Mouse (Mus musculus): ENCODE data around the gene Scai.
"Not testable (repeated sequence)": the region's sequence is repeated elsewhere in the genome, so short reads cannot be mapped to it uniquely, and the experiment has no call there.

The Scai gene

DNA sequence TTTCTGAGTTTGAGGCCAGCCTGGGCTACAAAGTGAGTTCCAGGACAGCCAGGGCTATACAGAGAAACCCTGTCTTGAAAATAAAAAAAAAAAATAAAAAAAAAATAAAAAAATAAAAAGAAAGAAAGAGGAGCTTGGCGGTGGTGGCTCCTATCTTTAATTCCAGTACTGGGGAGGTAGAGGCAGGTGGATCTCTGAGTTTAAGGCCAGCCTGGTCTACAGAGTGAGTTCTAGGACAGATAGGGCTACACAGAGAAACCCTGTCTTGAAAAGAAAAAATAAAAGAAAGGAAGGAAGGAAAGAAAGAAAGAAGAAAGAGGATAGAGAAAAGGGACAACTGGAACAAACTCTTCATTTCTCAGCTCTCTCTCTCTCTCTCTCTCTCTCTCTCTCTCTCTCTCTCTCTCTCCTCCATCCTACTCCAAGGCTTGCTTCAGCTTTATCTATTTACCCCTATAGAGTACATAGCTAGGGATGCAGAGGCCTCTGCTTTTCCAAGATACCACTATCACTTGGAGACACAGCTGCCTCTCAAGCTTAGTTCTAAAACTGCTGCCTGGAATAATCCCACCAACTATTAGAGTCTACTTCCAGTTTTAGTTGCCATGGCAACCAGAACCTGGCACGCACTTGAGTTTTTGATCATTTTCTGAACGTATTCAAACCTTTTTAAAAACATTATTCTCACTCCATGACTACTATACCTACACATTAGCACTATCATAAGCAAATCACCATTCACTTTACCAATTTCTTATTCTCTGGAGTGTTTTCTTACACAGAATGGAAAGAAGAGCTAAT lies 60.8 kb downstream of the Scai start:
- no peak for DNase-seq

DNA sequence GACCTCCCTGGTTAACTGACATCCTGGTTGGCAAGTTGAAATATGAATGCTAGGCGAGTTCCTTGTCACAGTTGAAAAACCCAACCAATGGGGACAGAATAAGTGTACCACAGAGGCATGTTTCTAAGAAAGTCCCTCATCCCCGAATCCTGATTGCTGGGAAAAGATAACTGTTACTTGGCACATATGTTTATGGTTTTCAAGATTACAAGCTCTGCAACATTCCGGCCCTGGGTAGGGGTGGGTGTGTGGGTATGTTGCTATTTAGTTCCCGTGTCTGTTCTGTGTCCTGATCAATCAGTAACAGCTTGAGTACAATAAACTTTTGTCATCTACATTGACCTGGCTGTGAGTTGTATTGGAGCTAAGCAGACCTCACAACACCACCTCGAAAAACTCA lies 66.4 kb downstream of the Scai start:
- DNase-seq: no peak

DNA sequence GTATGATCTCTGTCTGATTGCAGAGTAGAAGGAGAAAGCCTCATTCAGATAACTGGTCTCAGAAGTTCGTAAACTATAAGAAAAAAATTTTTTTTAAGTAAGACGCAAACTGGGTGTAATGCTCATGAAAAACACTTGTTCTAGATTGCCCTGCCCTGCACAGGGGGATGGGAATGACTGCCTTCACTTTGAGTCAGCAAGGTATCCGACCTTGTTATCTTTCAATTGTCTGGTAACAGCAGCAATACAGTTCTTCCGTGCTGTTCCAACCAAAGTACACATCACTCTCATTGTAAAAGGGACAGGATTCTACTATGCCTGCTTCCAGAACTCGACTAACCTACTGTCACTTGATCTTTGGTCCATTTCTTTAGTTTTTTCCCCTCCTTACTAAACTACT lies 69.4 kb downstream of the Scai start:
- no peak for DNase-seq

DNA sequence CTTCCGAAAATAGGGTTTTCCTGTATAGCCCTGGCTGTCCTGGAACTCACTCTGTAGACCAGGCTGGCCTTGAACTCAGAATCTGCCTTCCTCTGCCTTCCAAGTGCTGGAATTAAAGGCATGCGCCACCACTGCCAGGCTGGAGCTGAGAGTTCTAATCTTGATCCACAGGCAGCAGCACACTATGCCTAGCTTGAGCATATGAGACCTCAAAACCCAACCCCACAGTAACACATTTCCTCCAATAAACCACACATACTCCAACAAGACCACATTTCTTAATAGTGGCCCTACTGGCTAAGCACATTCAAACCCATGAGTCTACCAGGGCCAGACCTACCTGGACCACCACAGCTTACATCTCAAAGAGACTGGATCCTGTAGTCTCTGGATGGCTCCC lies 74.0 kb downstream of the Scai start:
- no peak for DNase-seq

DNA sequence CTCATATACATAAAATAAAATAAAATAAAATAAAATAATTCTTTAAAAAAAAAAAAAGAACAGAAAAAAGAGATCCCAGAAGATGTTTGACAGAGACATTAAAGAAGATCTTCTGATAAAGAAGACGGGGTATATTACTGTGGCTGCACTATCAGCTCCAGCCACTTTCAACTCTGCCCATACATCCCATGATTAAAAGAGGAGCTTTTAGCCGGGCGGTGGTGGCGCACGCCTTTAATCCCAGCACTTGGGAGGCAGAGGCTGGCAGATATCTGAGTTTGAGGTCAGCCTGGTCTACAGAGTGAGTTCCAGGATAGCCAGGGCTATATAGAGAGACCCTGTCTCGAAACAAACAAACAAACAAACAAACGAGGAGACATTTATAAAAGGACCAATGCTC lies 76.4 kb downstream of the Scai start:
- no peak for DNase-seq

DNA sequence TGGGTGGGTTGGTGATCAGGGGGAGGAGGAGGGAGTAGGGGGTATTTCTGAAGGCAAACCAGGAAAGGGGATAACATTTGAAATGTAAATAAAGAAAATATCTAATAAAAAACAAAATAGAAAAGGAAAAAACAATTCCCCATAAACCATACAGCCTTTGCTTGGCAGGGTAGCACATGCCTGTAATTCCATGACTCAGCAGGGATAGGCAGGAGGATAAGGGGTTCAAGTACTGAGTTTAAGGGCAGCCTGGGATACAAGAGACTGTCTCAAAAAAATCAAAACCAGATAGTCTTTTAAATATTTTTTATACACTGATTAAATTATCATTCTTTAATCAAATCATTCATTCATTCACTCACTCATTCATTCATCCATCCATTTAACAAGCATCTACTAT lies 80.0 kb downstream of the Scai start:
- DNase-seq: no peak

DNA sequence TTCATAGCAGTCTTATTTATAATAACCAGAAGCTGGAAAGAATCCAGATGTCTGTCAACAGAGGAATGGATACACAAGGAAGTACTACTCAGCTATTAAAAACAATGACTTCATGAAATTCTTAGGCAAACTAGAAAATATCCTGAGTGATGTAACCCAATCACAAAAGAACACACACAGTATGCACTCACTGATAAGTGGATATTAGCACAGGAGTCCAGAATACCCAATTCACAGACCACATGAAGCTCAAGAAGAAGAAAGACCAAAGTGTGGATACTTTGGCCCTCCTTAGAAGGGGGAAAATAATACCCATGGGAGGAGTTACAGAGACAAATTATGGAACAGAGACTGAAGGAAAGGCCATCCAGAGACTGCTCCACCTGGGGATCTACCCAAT lies 80.8 kb downstream of the Scai start:
- not testable (repeated sequence) for DNase-seq

DNA sequence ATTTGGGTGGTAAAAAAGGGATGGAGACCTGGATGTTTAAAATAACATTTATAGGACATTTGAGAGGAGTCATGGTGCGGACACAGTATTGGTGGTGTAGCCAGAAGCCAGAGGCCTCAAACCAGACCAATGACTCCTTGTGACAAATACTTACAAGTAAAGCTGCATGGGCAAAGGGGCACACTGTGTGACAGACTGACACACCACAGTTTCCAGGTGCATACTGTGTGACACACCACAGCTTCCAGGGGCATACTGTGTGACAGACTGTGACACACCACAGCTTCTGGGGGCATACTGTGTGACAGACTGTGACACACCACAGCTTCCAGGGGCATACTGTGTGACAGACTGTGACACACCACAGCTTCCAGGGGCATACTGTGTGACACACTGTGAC lies 90.6 kb downstream of the Scai start:
- DNase-seq: not testable (repeated sequence)

DNA sequence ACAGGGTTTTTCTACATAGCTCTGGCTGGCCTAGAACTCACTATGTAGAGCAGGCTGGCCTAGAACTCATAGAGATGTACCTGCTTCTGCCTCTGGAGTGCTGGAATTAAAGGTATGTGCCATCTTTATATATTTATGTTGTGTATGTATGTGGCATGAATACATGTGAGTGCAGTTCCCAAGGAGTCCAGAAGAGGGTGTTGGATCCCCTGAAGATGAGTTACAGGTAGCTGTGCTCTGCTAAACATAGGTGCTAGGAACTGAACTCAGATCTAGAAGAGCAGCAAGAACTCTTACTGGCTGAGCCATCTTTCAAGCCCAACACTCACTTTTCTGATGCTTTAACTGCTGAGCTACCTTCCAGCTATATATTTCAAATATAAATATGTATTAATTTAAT lies 92.5 kb downstream of the Scai start:
- DNase-seq: no peak

DNA sequence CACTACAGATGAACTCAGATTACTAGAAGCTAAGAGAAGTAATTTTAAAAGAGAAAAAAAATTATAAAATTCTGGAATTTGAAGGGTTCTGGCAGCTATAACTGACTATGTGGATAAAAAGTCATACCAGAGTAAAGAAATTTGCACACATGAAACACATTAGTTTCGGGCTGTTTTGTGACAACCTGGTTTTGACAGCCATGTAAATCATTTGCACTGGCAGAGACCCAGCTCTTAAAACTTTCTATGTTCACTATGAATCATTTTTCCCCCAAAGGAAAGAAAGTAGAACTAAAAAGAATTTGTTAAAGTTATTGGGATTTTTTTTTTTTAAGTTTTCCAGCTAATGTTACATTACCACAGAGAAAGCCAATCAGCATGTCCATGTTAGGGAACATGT lies 98.6 kb downstream of the Scai start:
- no peak for DNase-seq

DNA sequence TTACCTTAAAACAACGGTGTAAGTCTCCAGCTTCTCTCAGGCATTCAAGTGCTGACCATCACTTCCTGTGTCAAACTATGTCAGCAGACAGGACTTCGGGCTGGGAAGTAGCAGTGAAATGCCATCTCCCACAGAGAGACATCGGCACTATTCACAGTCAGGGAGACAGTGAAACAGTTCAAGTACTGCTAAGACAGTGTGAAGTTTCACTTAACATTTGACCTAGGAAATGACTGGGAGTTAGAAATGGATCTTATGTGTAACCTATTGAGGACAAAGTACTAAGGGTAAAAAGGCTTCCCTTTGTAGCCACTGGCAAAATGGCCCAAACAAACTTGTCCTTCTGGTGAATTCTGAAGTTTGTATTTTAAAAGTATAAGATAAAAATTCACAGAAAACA lies 107.8 kb downstream of the Scai start:
- DNase-seq: no peak

DNA sequence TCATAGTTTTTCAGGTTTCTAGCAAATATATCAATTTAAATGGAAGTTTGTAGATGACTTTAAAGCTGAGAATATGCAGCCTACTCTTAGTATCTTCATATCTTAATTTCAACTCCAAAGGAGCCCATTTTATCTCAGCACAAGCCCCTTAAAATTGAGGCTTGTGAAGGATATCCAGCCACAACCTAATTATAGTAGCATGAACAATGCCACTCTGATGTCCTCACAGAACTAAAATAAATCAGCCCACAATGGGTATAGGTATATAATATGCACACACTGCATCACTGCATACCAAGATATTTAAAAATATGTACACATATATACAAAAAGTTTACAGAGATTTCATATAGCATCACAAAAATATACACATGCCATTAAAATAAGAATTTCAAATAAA lies 119.9 kb downstream of the Scai start:
- DNase-seq: no peak

DNA sequence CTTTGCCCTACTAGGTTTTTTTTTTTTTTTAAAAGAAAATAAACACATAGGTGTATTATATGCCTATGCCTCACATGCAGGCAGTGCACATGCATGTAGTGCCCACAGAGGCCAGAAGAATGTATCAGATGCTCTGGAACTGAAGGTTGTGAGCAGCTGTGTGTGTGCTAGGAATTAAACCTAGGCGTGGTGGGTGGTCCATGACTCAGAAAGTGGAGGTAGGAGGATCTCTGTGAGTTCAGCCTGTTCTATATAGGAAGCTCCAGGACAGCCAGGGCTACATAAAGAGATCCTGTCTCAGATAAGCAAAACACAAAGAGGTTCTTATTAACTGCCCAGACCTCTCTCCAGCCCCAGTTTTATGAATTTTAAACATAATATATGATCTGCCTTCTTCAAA lies 121.4 kb downstream of the Scai start:
- DNase-seq: no peak

DNA sequence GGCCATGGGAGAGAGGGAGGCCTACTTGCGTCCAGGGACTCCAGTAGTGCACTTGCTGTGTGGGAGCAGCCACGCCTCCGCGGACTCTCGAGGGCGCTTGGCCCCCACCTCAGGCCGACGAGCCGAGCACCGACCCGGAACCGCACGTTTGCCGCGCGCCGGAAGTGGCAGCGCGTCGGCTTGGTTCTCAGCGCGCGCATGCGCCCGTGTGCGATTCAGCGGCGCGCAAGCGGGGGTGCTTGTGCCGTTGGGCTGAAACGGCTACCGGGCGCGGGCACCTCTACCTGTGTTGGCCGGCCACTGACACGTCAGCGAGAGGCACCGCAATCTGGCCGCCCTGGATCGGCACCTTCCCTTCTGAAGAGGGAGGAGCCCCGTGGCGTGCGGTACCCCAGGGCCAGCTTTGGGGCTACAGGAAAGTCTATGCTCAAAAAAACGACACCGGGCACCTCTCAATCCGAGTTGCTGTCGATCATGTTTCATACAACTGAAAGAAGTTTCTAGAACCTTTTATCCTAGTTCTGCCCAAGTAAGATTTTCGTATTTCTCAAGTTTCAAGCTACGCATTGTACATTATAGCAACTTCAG lies 125.0 kb downstream of the Scai start, which contains the start of gene Golga1:
Gene Golga1, minus strand, starts transcription at position 142 of the 588 bp plus-strand sequence.
- DNase-seq: peak; percentile 93 to 97

DNA sequence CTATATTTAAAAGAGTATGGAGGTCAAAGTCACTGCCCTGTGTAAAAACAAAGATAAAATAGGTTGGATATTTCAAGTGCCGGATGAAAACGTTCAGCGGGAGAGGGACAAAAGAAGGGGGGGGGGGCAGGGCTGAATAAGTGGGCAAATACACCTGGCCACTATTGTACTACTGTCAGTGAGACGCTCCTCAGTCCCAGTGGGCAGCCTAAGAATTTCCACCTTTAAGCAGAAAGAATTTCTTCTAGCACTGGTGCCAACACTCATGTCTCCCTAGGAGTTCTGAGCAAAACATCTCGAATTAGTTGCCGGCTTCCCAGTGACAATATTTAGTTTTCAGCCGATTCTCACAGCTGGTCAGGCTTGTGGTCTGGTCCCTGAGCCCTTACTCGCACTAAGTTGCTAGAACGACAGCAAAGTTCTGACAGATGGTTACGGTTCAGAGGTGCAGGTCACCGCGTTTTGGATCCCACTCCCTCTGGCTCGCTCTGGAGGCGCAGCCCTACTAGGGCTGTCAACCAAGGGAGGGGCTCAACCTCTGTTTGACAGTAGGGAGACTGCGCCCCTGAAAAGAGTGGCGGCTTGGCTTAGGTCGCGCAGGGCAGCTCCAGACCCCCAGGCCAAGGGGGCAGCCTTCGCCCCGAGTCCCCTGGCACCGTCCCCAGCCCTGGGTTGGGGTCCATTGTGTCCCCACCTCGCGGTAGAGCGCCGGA lies 125.7 kb downstream of the Scai start:
- no peak for DNase-seq

DNA sequence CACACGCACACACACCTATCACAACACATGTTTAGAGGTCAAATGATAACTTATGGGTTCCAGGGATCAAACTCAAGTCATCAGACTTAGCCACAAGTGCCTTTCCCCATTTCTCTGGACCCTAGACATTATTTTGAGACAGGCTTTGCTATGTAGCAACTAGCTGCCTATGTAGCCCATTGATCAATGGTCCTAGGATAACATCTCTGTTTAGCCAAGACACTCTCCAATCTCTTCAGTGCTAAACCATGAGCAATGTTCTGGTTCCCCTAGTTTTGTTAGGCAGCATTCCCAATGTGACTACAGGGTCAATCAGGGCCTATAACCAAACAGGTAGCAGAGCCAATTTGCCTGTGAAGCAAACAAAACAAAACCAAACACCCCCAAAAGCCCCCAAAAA lies 142.0 kb downstream of the Scai start:
- no peak for DNase-seq

DNA sequence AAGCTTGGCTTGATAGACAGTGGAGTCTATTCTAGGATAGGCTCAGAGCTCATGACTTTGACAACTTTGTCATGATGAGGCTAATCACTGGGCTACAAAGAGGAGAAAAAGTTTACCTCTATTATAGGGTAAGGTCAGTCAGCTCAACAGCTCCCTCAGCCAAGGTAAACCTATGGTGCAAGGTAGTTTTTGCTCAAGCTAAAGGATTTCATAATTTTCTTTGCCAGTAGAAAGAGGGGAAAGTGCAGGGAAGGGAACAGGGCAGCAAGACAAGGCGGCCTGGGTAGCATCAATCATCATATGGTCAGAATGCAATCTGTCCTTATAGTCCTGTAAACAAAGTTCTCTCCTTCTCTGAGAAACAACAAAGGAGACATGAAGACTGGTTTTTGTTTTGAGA lies 150.3 kb downstream of the Scai start:
- no peak for DNase-seq

DNA sequence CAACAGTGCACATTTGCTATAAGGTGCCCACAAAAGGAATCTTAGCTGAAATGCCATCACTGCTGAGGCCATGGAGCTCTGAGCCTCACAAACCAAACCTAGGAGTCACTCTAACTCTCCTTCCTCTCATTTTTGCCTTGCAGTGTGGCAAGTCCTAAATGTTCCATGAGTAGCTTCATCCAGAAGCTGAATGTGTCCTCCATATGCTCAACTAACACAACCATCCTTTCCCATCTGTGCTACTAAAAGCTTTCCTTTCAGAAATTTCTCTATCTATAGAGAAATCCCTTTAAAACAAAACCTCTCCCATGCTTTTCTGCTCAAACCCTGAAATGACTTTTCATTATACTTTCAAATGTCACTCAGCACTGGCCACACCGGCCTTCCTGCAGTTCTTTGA lies 158.9 kb downstream of the Scai start:
- no peak for DNase-seq

DNA sequence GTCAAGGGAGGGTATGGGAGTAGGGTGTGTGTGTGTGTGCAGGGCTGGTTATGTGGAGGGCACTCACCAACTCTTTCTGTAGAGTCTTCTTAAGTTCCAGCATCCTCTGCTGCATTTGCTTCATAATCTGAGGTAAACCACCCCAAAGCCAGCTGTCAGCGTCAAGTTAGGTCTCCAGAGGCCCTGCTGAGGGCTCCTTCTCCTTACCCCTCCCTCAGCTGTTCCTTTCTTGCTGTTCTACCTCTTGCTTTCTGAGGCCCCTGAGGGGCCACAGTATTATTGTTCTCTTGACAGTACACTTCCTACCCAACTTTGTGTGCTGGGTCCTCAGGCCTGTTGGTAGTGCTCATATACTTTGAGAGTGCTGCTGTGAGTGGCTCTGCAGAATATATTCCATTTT lies 170.5 kb downstream of the Scai start:
- no peak for DNase-seq

DNA sequence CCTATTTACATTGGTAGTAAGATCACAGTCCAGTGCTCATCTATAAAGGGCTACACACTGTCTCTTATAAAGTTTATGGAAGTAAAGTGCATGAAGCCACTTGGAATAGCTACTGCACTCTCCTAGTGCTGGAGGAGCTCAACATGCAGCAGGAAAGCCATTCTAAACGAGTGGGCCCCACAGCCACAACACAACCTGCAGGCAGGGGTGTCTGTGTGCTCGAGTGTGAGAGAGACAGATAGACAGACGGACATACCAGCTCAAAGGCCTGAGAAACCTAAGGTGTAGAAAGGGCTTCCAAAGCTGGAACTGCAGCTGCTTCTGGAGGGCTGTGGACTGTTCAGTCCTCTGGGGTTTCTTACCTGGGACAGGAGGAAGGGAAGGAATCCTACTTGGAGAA lies 174.0 kb downstream of the Scai start:
- no peak for DNase-seq

All from lung, postnatal 4 days (tissue).